Mouse (Mus musculus): ENCODE measurements around the gene Lsm2. TPM values are rescaled to one million over a fixed set of nuclear protein-coding genes. Genes with fewer than 3 reads are reported as not detected.
"Not testable (repeated sequence)": the region's sequence is repeated elsewhere in the genome, so short reads cannot be mapped to it uniquely, and the experiment has no call there.

Gene Lsm2
- total RNA-seq, 2 experiments from 2014 or later, result 50.5 to 54.8 TPM

DNA sequence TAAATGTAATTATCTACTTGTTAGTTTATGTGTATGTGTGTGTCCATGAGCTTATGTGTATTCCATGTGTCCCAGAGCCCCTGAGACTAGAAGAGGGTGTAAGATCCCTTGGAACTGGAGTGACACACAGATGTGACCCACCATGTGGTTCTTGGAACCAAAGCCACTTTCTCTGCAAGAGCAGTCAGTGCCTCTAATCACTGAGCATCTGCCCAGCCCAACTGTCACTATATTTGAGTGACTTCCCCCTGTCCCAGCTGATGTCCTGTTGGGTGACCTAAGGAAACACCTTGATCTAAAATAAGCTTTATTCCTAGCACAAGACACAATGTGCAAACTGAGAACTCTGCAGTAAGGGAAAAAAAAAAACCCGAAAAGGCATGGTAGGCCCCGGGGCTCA lies 46.7 kb downstream of the Lsm2 start:
- DNase-seq (ENCODE audit: low spot score in 2 of 2), result no peak

- no peak for DNase-seq (ENCODE audit: low spot score in 2 of 2)
Observed at GRCm38 (mm10) chr17:35029691-35030532, 48.2 kb downstream of the Lsm2 start.

- no peak for DNase-seq (ENCODE audit: low spot score in 2 of 2)
Observed at GRCm38 (mm10) chr17:35031272-35031671, 49.6 kb downstream of the Lsm2 start.

- DNase-seq (ENCODE audit: low spot score in 2 of 2), result no peak
Observed at GRCm38 (mm10) chr17:35031880-35032279, 50.2 kb downstream of the Lsm2 start.

DNA sequence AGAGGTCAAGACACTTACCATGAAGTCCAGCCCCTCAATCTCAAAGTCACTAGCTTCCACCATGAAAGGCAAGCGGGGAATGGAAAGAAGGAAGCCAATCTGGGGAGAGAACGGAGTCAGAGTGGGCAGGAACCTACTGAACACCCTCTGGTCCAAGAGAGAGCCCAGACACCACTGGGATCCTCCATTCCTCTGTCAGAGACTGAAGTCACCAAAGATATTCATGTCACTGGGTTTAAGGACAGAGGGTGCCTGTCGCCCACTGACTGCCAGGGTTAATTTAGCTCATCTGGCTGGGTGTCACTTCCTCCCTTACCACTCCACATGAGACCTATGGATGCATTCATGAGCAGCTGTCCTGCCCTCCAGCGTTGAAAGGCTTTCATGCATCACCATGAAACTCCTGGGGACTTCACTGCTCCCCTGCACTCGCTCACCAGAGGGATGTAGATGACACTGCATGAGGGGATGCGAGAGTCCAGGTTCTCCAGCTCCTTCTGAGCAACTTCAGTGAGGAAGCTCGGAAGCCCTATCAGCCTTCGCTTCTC lies 50.7 kb downstream of the Lsm2 start:
- no peak for DNase-seq (ENCODE audit: low spot score in 2 of 2)

DNA sequence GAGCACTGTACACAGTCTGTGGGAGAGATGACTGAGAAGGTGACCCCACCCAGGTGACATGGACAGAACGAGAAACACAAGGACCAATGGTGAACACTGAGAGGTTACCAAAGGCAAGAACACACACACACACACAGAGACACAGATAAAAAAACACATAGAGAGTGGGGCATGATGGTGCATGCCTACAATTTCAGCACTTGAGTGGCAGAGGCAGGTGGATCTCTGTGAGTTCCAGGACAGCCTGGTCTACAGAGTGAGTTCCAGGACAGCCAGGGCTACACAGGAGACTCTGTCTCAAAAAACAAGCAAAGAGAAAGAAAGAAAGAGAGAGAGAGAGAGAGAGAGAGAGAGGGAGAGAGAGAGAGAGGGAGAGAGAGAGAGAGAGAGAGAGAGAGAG lies 52.0 kb downstream of the Lsm2 start:
- DNase-seq (ENCODE audit: low spot score in 2 of 2), result not testable (repeated sequence)

DNA sequence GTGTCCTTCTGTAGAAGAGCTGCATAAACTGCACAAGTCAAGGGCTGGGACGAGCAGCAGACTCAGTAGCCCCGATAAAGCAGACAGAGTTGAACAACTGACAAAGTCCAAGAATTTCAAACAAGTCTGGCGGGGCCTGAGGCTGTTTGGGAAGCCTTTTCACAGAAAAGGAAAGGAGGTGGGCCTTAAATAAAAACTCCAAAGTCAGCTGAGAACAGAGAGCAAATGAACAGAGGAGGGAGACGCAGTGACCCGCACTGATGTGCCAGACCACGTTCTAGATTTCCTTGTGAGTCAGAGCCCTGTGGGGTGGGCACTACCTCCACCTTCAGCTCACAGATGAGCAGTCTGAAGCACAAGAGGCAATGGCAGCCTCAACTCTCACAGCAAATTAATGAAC lies 53.2 kb downstream of the Lsm2 start:
- no peak for DNase-seq (ENCODE audit: low spot score in 2 of 2)

Other genes starting within 250 kb of the Lsm2 start
- gene C4b, start 238.0 kb upstream of the Lsm2 start, total RNA-seq (2021), result 100 to 1,000 TPM; 105 to 151 TPM
- gene Cyp21a1, start 177.3 kb upstream of the Lsm2 start, total RNA-seq (2021), result 1,000 to 10,000 TPM; 3,967 to 4,457 TPM
- 10 to 100 TPM; 49.1 to 49.5 TPM for gene Stk19, start 144.9 kb upstream of the Lsm2 start, total RNA-seq (2021)
- 10 to 100 TPM; 72.5 to 73.2 TPM for gene Dxo, start 144.8 kb upstream of the Lsm2 start, total RNA-seq (2021)
- gene Skiv2l, start 131.7 kb upstream of the Lsm2 start, total RNA-seq (2021), result 10 to 100 TPM; 70.9 to 80.2 TPM
- 10 to 100 TPM; 58.2 to 60.6 TPM for gene Nelfe, start 131.5 kb upstream of the Lsm2 start, total RNA-seq (2021)
- 100 to 1,000 TPM in 1 of 2 experiments, 10 to 100 TPM in 1; 18.7 to 137 TPM for gene Cfb, start 119.3 kb upstream of the Lsm2 start, total RNA-seq (2021)
- gene Zbtb12, start 102.4 kb upstream of the Lsm2 start, total RNA-seq (2021), result 10 to 100 TPM; 23.6 to 26.2 TPM
- not detected for gene Gm20547, start 99.8 kb upstream of the Lsm2 start, total RNA-seq (2021)
- 10 to 100 TPM; 39.5 to 50.3 TPM for gene C2, start 83.6 kb upstream of the Lsm2 start, total RNA-seq (2021)
- gene Ehmt2, start 83.4 kb upstream of the Lsm2 start, total RNA-seq (2021), result 100 to 1,000 TPM; 214 to 215 TPM
- gene Slc44a4, start 67.4 kb upstream of the Lsm2 start, total RNA-seq (2021), result 1 to 10 TPM in 1 of 2 experiments, under 1 TPM in 1; 0.93 to 3.8 TPM
- gene Neu1, start 50.6 kb upstream of the Lsm2 start, total RNA-seq (2021), result 10 to 100 TPM; 22.0 to 25.2 TPM
- gene Hspa1b, start 22.6 kb upstream of the Lsm2 start, total RNA-seq (2021), result 10 to 100 TPM; 26.9 to 33.2 TPM
- not detected for gene Gm20481, start 11.9 kb upstream of the Lsm2 start, total RNA-seq (2021)
- gene Hspa1a, start 9.7 kb upstream of the Lsm2 start, total RNA-seq (2021), result 10 to 100 TPM; 12.6 to 14.5 TPM
- 1 to 10 TPM in 1 of 2 experiments, under 1 TPM in 1; 0.39 to 1.3 TPM for gene Hspa1l, start 9.2 kb upstream of the Lsm2 start, total RNA-seq (2021)
- 10 to 100 TPM; 77.9 to 89.1 TPM for gene Vars, start 19.1 kb downstream of the Lsm2 start, total RNA-seq (2021)
- gene Vwa7, start 34.7 kb downstream of the Lsm2 start, total RNA-seq (2021), result 1 to 10 TPM; 1.2 to 1.5 TPM
- gene Sapcd1, start 46.2 kb downstream of the Lsm2 start, total RNA-seq (2021), result 1 to 10 TPM; 3.8 to 4.1 TPM
- gene Msh5, start 64.9 kb downstream of the Lsm2 start, total RNA-seq (2021), result 10 to 100 TPM in 1 of 2 experiments, 1 to 10 TPM in 1; 8.2 to 11.0 TPM
- gene Clic1, start 68.1 kb downstream of the Lsm2 start, total RNA-seq (2021), result 100 to 1,000 TPM; 137 to 146 TPM
- gene Ddah2, start 77.2 kb downstream of the Lsm2 start, total RNA-seq (2021), result 10 to 100 TPM; 55.1 to 67.4 TPM
- gene Ly6g6c, start 83.5 kb downstream of the Lsm2 start, total RNA-seq (2021), result under 1 TPM; 0.31 to 0.34 TPM
- gene Mpig6b, start 84.3 kb downstream of the Lsm2 start, total RNA-seq (2021), result under 1 TPM; 0.22 to 0.90 TPM
- not detected for gene Ly6g6e, start 95.0 kb downstream of the Lsm2 start, total RNA-seq (2021)
- 1 to 10 TPM; 2.0 to 2.4 TPM for gene Ly6g6d, start 96.2 kb downstream of the Lsm2 start, total RNA-seq (2021)
- gene Ly6g6f, start 103.7 kb downstream of the Lsm2 start, total RNA-seq (2021), result not detected
- gene Abhd16a, start 107.4 kb downstream of the Lsm2 start, total RNA-seq (2021), result 10 to 100 TPM; 92.8 to 96.8 TPM
- not detected for gene Ly6g5c, start 126.4 kb downstream of the Lsm2 start, total RNA-seq (2021)
- gene Ly6g5b, start 133.6 kb downstream of the Lsm2 start, total RNA-seq (2021), result 1 to 10 TPM in 1 of 2 experiments, under 1 TPM in 1; 0.62 to 1.4 TPM
- gene Gpank1, start 139.6 kb downstream of the Lsm2 start, total RNA-seq (2021), result 10 to 100 TPM; 14.7 TPM
- 100 to 1,000 TPM; 199 to 211 TPM for gene Csnk2b, start 140.2 kb downstream of the Lsm2 start, total RNA-seq (2021)
- gene D17H6S53E, start 144.5 kb downstream of the Lsm2 start, total RNA-seq (2021), result 10 to 100 TPM; 29.0 to 30.9 TPM
- gene Apom, start 150.2 kb downstream of the Lsm2 start, total RNA-seq (2021), result 10 to 100 TPM in 1 of 2 experiments, 1 to 10 TPM in 1; 6.9 to 54.4 TPM
- gene Bag6, start 153.3 kb downstream of the Lsm2 start, total RNA-seq (2021), result 100 to 1,000 TPM; 425 to 435 TPM
- 100 to 1,000 TPM; 264 to 295 TPM for gene Prrc2a, start 183.0 kb downstream of the Lsm2 start, total RNA-seq (2021)
- gene Aif1, start 194.2 kb downstream of the Lsm2 start, total RNA-seq (2021), result 10 to 100 TPM in 1 of 2 experiments, 1 to 10 TPM in 1; 9.8 to 10.6 TPM
- 10 to 100 TPM; 11.0 to 13.5 TPM for gene Lst1, start 206.6 kb downstream of the Lsm2 start, total RNA-seq (2021)
- 1 to 10 TPM; 6.6 to 9.3 TPM for gene Ltb, start 212.6 kb downstream of the Lsm2 start, total RNA-seq (2021)
- gene Tnf, start 220.1 kb downstream of the Lsm2 start, total RNA-seq (2021), result under 1 TPM; 0.42 to 0.76 TPM
- under 1 TPM; 0.73 to 0.78 TPM for gene Lta, start 223.5 kb downstream of the Lsm2 start, total RNA-seq (2021)
- not detected for gene Gm16181, start 239.0 kb downstream of the Lsm2 start, total RNA-seq (2021)

All from adrenal gland, postnatal 4 days (tissue).